Mouse (Mus musculus) E14TG2a.4 (cell line): ENCODE measurements at regions not wholly inside any gene's neighbourhood (a gene's known extent, or its start where the extent isn't known, plus 50 kb on each side); places are given as distances from the start of the nearest gene placed in this dataset.

Experiments
- CTCF ChIP-seq: conservative IDR thresholded peaks from 2 replicates; pipeline ENCODE4 v1.5.1; 2014; ENCODE audit warnings: low read length
- POU5F1 ChIP-seq: IDR thresholded peaks from 2 replicates; pipeline ENCODE4 v1.6.1; 2014; ENCODE audit warnings: low read length, borderline replicate concordance

DNA sequence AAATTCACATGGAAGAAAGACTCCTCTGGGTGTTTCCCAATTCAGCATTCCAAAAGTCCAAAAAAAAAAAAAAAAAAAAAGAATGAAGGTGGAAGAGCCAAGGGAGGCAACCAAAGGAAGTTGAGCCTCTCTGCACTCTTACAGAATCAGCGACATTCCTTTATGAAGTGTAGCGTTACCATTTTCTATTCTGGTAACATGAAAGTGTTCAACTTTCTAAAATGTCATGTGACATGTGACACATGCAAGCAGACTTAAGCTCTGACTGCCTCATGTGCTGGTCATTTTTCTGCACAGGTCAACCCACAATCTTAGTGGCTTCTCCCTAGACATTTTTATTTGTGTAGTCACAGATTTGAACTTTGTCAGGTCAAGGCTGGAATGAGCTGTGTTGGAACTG is 133.5 kb upstream of the Foxa2 start:
- TF ChIP-seq POU5F1 (no peak), CTCF (no peak)
